Mouse (Mus musculus) myocyte (in vitro differentiated cells): Measurements from ENCODE around the gene Nim1k. TPM values are rescaled to one million over a fixed set of nuclear protein-coding genes. Genes with fewer than 3 reads are reported as not detected.

ENCODE experiments used
- H3K27me3 ChIP-seq: one replicate; pipeline ENCODE4 v1.6.1; 2011; ENCODE audit not compliant: control insufficient read depth, insufficient read depth, insufficient read length
- H3K36me3 ChIP-seq: one replicate; pipeline ENCODE4 v1.6.1; 2011; ENCODE audit not compliant: control insufficient read depth, insufficient read depth
- H3K4me2 ChIP-seq: one replicate; pipeline ENCODE4 v1.6.1; 2011; ENCODE audit warnings: low read depth, control low read depth
- H3K4me3 ChIP-seq: one replicate; pipeline ENCODE4 v1.5.1; 2011; ENCODE audit warnings: mild to moderate bottlenecking, control low read depth, moderate library complexity
- H3K79me2 ChIP-seq: one replicate; pipeline ENCODE4 v1.6.1; 2011; ENCODE audit not compliant: control insufficient read depth, insufficient read depth
- H3ac ChIP-seq: one replicate; pipeline ENCODE4 v1.6.1; 2011; ENCODE audit not compliant: control insufficient read depth, insufficient read length
- CEBPB ChIP-seq: IDR thresholded peaks from 2 replicates; pipeline ENCODE4 v1.6.1; 2011; ENCODE audit warnings: mild to moderate bottlenecking, moderate library complexity; ENCODE audit not compliant: poor library complexity, insufficient read depth, severe bottlenecking
- E2F4 ChIP-seq: IDR thresholded peaks from one replicate; pipeline ENCODE4 v1.6.1; 2011; ENCODE audit warnings: mild to moderate bottlenecking, control low read depth, moderate library complexity; ENCODE audit not compliant: insufficient read depth
- MAX ChIP-seq: IDR thresholded peaks from one replicate; pipeline ENCODE4 v1.6.1; 2011; ENCODE audit warnings: low read depth, mild to moderate bottlenecking, control low read depth
- MYOD1 ChIP-seq, 3 experiments: IDR thresholded peaks; one replicate each; pipeline ENCODE4 v1.6.1; 2011; ENCODE audit warnings: control low read depth in 2 of 3, low read depth in 2 of 3, mild to moderate bottlenecking in 2 of 3, moderate library complexity in 1 of 3; ENCODE audit not compliant: insufficient read length in 2 of 3, control insufficient read depth in 1 of 3
- MYOG ChIP-seq, 3 experiments: IDR thresholded peaks; one replicate each; pipeline ENCODE4 v1.6.1; 2011; ENCODE audit warnings: control low read depth in 2 of 3, low read depth in 2 of 3, mild to moderate bottlenecking in 2 of 3; ENCODE audit not compliant: insufficient read length in 2 of 3, control insufficient read depth in 1 of 3, insufficient read depth in 1 of 3
- POLR2A ChIP-seq: IDR thresholded peaks from one replicate; pipeline ENCODE4 v1.6.1; 2011; ENCODE audit warnings: low read depth, mild to moderate bottlenecking, control low read depth, moderate library complexity; ENCODE audit not compliant: insufficient read length
- POLR2AphosphoS2 ChIP-seq: IDR thresholded peaks from one replicate; pipeline ENCODE4 v1.6.1; 2011; ENCODE audit warnings: low read depth, control low read depth; ENCODE audit not compliant: insufficient read length
- REST ChIP-seq: IDR thresholded peaks from one replicate; pipeline ENCODE4 v1.6.1; 2011; ENCODE audit warnings: mild to moderate bottlenecking, control low read depth, moderate library complexity; ENCODE audit not compliant: insufficient read depth, insufficient read length
- SRF ChIP-seq: IDR thresholded peaks from one replicate; pipeline ENCODE4 v1.6.1; 2011; ENCODE audit warnings: low read depth; ENCODE audit not compliant: control insufficient read depth, insufficient read length
- TCF12 ChIP-seq: IDR thresholded peaks from one replicate; pipeline ENCODE4 v1.6.1; 2011; ENCODE audit warnings: mild to moderate bottlenecking, control low read depth; ENCODE audit not compliant: poor library complexity, insufficient read depth, severe bottlenecking
- TCF3 ChIP-seq: IDR thresholded peaks from one replicate; pipeline ENCODE4 v1.6.1; 2011; ENCODE audit warnings: low read depth, control low read depth; ENCODE audit not compliant: insufficient read length
- USF1 ChIP-seq: IDR thresholded peaks from one replicate; pipeline ENCODE4 v1.6.1; 2011; ENCODE audit warnings: low read depth, mild to moderate bottlenecking, control low read depth, moderate library complexity
- polyA plus RNA-seq: library from polyadenylated mRNA; unstranded; fragments of >200 nt; fragmentation: generic; extraction: Trizol; gene quantifications from one replicate; pipeline ENCODE4 v1.2.1, GENCODE M21; 2012; ENCODE audit warnings: missing spikeins

The Nim1k gene
- 0.23 TPM for polyA plus RNA-seq

DNA sequence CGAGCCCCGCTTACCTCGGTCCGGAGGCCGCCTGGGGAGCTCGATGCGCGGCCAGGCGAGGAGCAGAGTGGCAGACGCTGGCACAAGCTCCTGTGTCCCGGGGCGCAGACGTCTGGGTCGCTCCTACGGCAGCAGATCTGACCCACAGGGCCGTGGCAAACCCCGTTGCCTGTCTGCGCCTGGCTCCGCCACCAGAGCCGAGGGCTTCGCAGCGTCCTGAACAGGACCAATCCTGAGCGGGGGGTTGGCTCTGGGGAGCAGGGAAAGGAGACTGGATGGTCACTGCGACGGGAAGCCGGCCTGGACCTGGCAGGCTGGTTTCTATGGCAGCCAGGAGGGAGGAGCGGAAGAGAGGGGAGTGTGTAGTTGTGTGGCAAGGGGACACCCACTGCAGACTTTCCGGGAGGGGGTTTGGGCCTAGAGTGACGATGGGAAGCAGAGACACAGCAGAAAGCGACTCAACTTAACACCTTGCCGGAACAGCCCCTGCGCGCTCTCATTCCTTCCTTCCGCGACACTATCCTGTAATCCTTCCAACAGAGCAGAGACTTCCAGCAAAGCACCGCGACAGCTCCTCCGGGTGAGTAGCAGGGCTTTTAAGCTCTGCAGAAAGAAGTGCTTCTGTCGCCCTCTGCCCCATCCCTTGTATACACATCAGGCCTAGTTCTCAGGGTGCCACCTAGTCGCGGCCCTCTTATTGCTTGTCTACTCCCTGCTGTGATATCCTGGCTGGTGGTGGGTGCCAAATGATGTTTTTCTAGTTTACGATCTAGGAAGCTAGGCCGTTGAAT is at the start of gene Nim1k:
Nim1k (minus strand) TSS at position 202 of the 791 bp plus-strand sequence.
- H3K79me2 ChIP-seq, result no peaks in the 10 kb centered on the region
- peaks cover 6% of the 10 kb centered on the region for H3K36me3 ChIP-seq
- H3ac ChIP-seq, result no peak within 1 kb of the TSS
- H3K4me2 ChIP-seq, result no peak within 1 kb of the TSS
- no peak within 1 kb of the TSS for H3K4me3 ChIP-seq
- TF ChIP-seq CEBPB (no peak), TCF12 (no peak), E2F4 (no peak), MAX (no peak), SRF (no peak), POLR2A (no peak)
- no peaks in the 10 kb centered on the region for H3K27me3 ChIP-seq

DNA sequence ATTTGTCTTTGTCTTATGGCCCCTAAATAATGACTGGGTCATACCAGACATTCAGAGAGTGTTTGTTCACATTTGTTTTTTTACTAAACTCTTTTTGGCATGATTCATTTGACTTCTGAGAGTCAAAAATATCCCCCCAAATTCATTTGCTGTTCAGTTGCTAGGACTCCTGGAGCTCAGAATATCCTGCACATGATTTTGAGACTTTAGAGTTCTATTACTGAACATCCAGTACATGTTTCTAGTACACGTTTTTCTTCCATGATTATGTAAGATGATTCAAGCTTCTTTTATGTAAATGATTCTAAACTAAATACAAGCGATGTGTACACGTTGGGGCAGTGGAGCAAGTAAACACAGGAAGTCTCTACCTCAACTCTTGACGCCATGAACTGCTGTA is 42.0 kb upstream of the Nim1k start:
- H3K4me2 ChIP-seq, result no peak overlapping the region
- no peak overlapping the region for H3K4me3 ChIP-seq
- no peak overlapping the region for H3ac ChIP-seq
- no peaks in the 10 kb centered on the region for H3K36me3 ChIP-seq
- H3K79me2 ChIP-seq, result no peaks in the 10 kb centered on the region
- no peaks in the 10 kb centered on the region for H3K27me3 ChIP-seq
- TF ChIP-seq MYOG (IDR thresholded peaks at IDR 0.05; ENCODE audit: control insufficient read depth in 1 of 3, insufficient read depth in 1 of 3, insufficient read length in 2 of 3, low read depth in 2 of 3) (no peak), REST (no peak), POLR2AphosphoS2 (no peak), USF1 (no peak), TCF12 (no peak), MAX (no peak), CEBPB (no peak), POLR2A (no peak), SRF (no peak), E2F4 (no peak), MYOD1 (IDR thresholded peaks at IDR 0.05; ENCODE audit: control insufficient read depth in 1 of 3, insufficient read length in 2 of 3, low read depth in 2 of 3) (no peak), TCF3 (no peak)

DNA sequence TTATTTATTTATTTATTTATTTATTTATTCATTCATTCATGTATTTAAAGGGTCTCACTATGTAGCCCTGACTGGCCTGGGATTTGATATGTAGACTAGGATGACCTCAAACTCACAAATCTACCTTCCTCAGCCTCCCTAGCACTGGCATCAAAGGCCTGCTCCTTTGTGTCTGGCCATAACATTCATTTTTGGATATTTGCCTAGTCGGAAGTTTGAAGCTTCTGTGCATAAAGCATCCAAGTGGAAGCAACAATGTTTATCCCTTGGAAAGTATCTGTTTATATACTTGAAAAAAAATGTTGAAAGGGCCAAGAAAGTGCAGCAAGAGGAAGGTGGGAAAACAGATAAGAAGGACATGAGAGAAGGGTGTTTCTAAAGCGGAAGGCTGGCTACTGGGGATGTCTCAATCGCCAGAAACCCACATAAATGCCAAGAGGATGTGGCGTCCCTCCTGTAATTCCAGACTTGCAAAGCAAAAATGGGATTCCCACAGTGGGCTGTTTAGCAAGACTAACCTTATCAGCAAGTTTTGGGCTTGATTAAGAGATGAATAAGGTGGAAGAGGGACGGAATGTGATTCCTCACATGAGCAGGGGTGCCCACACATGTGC is 37.2 kb upstream of the Nim1k start:
- no peak overlapping the region for H3ac ChIP-seq
- TF ChIP-seq E2F4 (no peak), TCF3 (no peak), POLR2AphosphoS2 (no peak), MYOG (IDR thresholded peaks at IDR 0.05; ENCODE audit: control insufficient read depth in 1 of 3, insufficient read depth in 1 of 3, insufficient read length in 2 of 3, low read depth in 2 of 3) (no peak)
- H3K36me3 ChIP-seq, result peaks cover 11% of the 10 kb centered on the region
- peaks cover 23% of the 10 kb centered on the region for H3K79me2 ChIP-seq
- H3K4me2 ChIP-seq, result no peak overlapping the region
- H3K4me3 ChIP-seq, result no peak overlapping the region
- H3K27me3 ChIP-seq, result no peaks in the 10 kb centered on the region

DNA sequence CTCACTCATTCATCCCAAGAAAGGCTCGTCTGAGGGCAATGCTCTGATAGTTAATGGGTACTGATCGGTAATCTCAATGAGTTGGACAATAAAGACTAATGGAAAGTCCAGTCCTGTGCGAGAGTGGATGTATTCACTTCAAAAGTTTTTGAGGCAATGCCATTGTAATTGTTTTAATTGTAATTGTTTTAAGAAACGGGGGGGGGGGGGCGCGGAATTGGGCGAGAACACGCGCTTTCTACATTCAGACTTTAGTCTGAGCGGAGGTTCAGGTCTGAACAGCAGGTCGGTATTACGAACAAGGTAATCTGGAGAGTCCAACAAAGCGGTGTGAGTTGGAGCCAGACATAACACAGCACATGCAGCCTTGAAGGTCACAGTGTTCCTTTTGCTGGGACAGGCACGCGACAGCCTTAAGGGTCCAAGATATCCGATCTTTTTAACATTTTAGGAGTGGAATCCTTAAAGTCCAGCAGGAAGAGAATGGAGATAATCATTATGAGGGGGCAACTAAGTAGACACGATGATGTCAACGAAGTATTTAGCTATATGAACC is 36.0 kb upstream of the Nim1k start:
- Histone ChIP-seq H3K4me3 (peak overlapping the region; percentile 77), H3ac (peak overlapping the region; percentile 97), H3K4me2 (peak overlapping the region; percentile 78), H3K79me2 (peaks cover 23% of the 10 kb centered on the region), H3K36me3 (peaks cover 11% of the 10 kb centered on the region), H3K27me3 (no peaks in the 10 kb centered on the region)
- no peak for TF ChIP-seq CEBPB
- no peak for TF ChIP-seq MYOD1 (IDR thresholded peaks at IDR 0.05; ENCODE audit: control insufficient read depth in 1 of 3, insufficient read length in 2 of 3, low read depth in 2 of 3)
- TF ChIP-seq REST, result no peak
- no peak for TF ChIP-seq SRF
- TF ChIP-seq MAX, result no peak
- no peak for TF ChIP-seq TCF3
- TF ChIP-seq MYOG (IDR thresholded peaks at IDR 0.05; ENCODE audit: control insufficient read depth in 1 of 3, insufficient read depth in 1 of 3, insufficient read length in 2 of 3, low read depth in 2 of 3), result no peak
- no peak for TF ChIP-seq POLR2A
- no peak for TF ChIP-seq E2F4
- no peak for TF ChIP-seq USF1
- TF ChIP-seq POLR2AphosphoS2, result no peak
- no peak for TF ChIP-seq TCF12
